Comparison of ENCODE assay signal across 9 mouse cellular contexts in the genomic region with DNA sequence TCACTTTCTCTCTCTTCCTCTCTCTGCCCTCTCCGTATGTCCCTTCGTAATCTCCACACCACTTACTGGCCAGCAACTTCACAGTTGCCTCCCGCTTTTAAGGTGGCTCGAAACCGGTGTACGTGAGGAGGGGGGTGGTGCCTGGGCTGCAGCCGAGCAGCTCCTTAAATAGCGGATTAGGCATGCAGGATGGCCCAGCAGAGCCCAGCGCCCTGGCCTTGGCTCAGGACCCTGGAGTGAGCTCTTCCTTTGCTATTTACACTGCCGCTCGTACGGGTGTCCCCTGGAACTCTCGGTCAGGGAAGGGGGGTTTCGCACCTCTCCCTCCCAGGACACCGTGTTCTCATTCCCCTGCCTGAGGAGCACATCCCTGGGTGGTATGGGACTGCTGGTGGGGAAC. TPM values are rescaled to one million over a fixed set of nuclear protein-coding genes. Genes with fewer than 3 reads are reported as not detected.
DNase-seq lines count a peak whose midpoint lies in the region; ATAC-seq and TF ChIP-seq lines count a peak whose summit lies in the region.
"Had no signal": no experiment of that assay in that cellular context is flagged by ENCODE, and none has a peak within 500 bp of the region (broad histone marks: within the 10 kb centered on the region; RNA-seq: fewer than 3 reads in every experiment).

Gene Car14 (minus strand): TSS at position 124 of the 400 bp plus-strand sequence.

- H3K4me1 ChIP-seq in lung, embryonic 15.5 days, result peaks cover 42% of the 10 kb centered on the region
- H3K4me1 ChIP-seq in forebrain, embryonic 16.5 days (replicated peaks; ENCODE audit: control insufficient read depth, insufficient read depth, low read length), result peaks cover 31% of the 10 kb centered on the region
- peaks cover 66% of the 10 kb centered on the region for H3K4me1 ChIP-seq in hindbrain, embryonic 10.5 days (replicated peaks)
- H3K4me1 ChIP-seq in limb, embryonic 14.5 days (ENCODE audit: control insufficient read depth, insufficient read depth, low read length), result peaks cover 26% of the 10 kb centered on the region

- peak within 1 kb of the TSS; percentile 38 for H3K9ac ChIP-seq in lung, embryonic 15.5 days
- peak within 1 kb of the TSS; percentile 58 for H3K9ac ChIP-seq in forebrain, embryonic 16.5 days (replicated peaks; ENCODE audit: low read depth, low read length)
- H3K9ac ChIP-seq in limb, embryonic 14.5 days (ENCODE audit: low read depth, low read length, severe bottlenecking), result peak within 1 kb of the TSS; percentile 51

- WGBS in lung, embryonic 15.5 days, result under 1% methylated on average over 15 of the region's 15 CpGs
- 2% methylated on average over 15 of the region's 15 CpGs for WGBS in forebrain, embryonic 16.5 days
- WGBS in hindbrain, embryonic 10.5 days, result under 1% methylated on average over 15 of the region's 15 CpGs
- under 1% methylated on average over 15 of the region's 15 CpGs for WGBS in limb, embryonic 14.5 days

- peak within 1 kb of the TSS; percentile 66 for H3K4me2 ChIP-seq in lung, embryonic 15.5 days
- peak within 1 kb of the TSS; percentile 73 for H3K4me2 ChIP-seq in forebrain, embryonic 16.5 days (ENCODE audit: low read length)
- peak within 1 kb of the TSS; percentile 89 for H3K4me2 ChIP-seq in limb, embryonic 14.5 days (replicated peaks; ENCODE audit: low read depth, low read length, severe bottlenecking)

- peak within 1 kb of the TSS; percentile 32 for H3K4me3 ChIP-seq in lung, embryonic 15.5 days
- H3K4me3 ChIP-seq in forebrain, embryonic 16.5 days (replicated peaks; ENCODE audit: low read length), result peak within 1 kb of the TSS; percentile 40
- H3K4me3 ChIP-seq in hindbrain, embryonic 10.5 days, result peak within 1 kb of the TSS; percentile 57
- H3K4me3 ChIP-seq in limb, embryonic 14.5 days (replicated peaks; ENCODE audit: low read length), result peak within 1 kb of the TSS; percentile 39

- no peak for ATAC-seq in lung, embryonic 15.5 days (ENCODE audit: borderline replicate concordance, extremely low read depth, low FRiP score, low TSS enrichment)
- 0 out of 2 replicates have a peak, but pooled peaks have one; percentile 11 for ATAC-seq in forebrain, embryonic 16.5 days
- no peak for ATAC-seq in limb, embryonic 14.5 days (ENCODE audit: low FRiP score, low read depth)

- no peak for DNase-seq in lung, postnatal 4 days
- peak; percentile 69 for DNase-seq in hindbrain, embryonic 10.5 days (ENCODE audit: low spot score)
- no peak for DNase-seq in limb, embryonic 14.5 days (ENCODE audit: low spot score)
- DNase-seq in retina, postnatal 1 day, result peak; percentile 42
- DNase-seq in cerebellum, adult 11 months, result no peak
- DNase-seq in adrenal gland, postnatal 4 days (ENCODE audit: low spot score in 2 of 2), result no peak

- TF ChIP-seq POLR2A in limb, embryonic 14.5 days (IDR thresholded peaks at IDR 0.05; ENCODE audit: borderline replicate concordance, extremely low read depth, insufficient read depth, insufficient read length), result no peak

- H3K9me3 ChIP-seq in lung, embryonic 15.5 days, result no peaks in the 10 kb centered on the region
- H3K9me3 ChIP-seq in forebrain, embryonic 16.5 days (ENCODE audit: control insufficient read depth, low read length), result no peaks in the 10 kb centered on the region
- H3K9me3 ChIP-seq in hindbrain, embryonic 10.5 days, result no peaks in the 10 kb centered on the region
- H3K9me3 ChIP-seq in limb, embryonic 14.5 days (ENCODE audit: control insufficient read depth, low read length), result no peaks in the 10 kb centered on the region

- H3K27ac ChIP-seq in lung, embryonic 15.5 days, result peak within 1 kb of the TSS; percentile 53
- H3K27ac ChIP-seq in forebrain, embryonic 16.5 days (ENCODE audit: low read length), result no peak within 1 kb of the TSS
- H3K27ac ChIP-seq in hindbrain, embryonic 10.5 days, result peak within 1 kb of the TSS; percentile 92
- H3K27ac ChIP-seq in limb, embryonic 14.5 days (replicated peaks; ENCODE audit: low read depth, low read length), result no peak within 1 kb of the TSS

- no peaks in the 10 kb centered on the region for H3K36me3 ChIP-seq in lung, embryonic 15.5 days
- no peaks in the 10 kb centered on the region for H3K36me3 ChIP-seq in forebrain, embryonic 16.5 days (ENCODE audit: control insufficient read depth, insufficient read depth)
- H3K36me3 ChIP-seq in hindbrain, embryonic 10.5 days, result peaks cover 13% of the 10 kb centered on the region; the same call in 1 of the 2 replicates
- no peaks in the 10 kb centered on the region for H3K36me3 ChIP-seq in limb, embryonic 14.5 days (ENCODE audit: control insufficient read depth, insufficient read depth, low read length)

- peaks cover 20% of the 10 kb centered on the region for H3K27me3 ChIP-seq in lung, embryonic 15.5 days
- H3K27me3 ChIP-seq in forebrain, embryonic 16.5 days (replicated peaks; ENCODE audit: control insufficient read depth, insufficient read depth, low read length), result no peaks in the 10 kb centered on the region
- peaks cover 11% of the 10 kb centered on the region; the same call in 1 of the 2 replicates for H3K27me3 ChIP-seq in hindbrain, embryonic 10.5 days (ENCODE audit: insufficient read depth, poor library complexity, severe bottlenecking)
- H3K27me3 ChIP-seq in limb, embryonic 14.5 days (ENCODE audit: control insufficient read depth, insufficient read depth, low read length), result no peaks in the 10 kb centered on the region

RNA-seq across cellular contexts. Expression of gene Car14, which starts in this region (rescaled TPM):
- polyA plus RNA-seq in lung, embryonic 15.5 days (2015; fragmentation: Nextera tagmentation; extraction: Ambion mirVana), result 11.6 and 11.9 TPM in 2 replicates
- polyA plus RNA-seq in forebrain, embryonic 16.5 days (2015; fragmentation: Nextera tagmentation; extraction: Ambion mirVana), result 9.4 and 10.2 TPM in 2 replicates
- polyA plus RNA-seq in hindbrain, embryonic 10.5 days (2016; fragmentation: Nextera tagmentation; extraction: Ambion mirVana), result 50.1 and 69.4 TPM in 2 replicates
- polyA plus RNA-seq in limb, embryonic 14.5 days (2012; rRNA removed), result 11.3 and 14.9 TPM in 2 replicates
- polyA plus RNA-seq in limb, embryonic 14.5 days (2014; fragmentation: Nextera tagmentation; extraction: Ambion mirVana), result 11.5 and 16.4 TPM in 2 replicates
- 1 to 10 TPM; 2.3 to 2.5 TPM for total RNA-seq in adrenal gland, postnatal 4 days (2021)
- total RNA-seq: neutrophil, adult 5-6 weeks had no signal

Comparison
In these comparisons a context has a peak if more than half of its experiments do, and no peak if none do; other contexts are left out.
1. H3K27ac ChIP-seq: peak in lung, embryonic 15.5 days (single experiment) and hindbrain, embryonic 10.5 days (single experiment); none in forebrain, embryonic 16.5 days (single experiment) and limb, embryonic 14.5 days (single experiment).
2. DNase-seq: peak in hindbrain, embryonic 10.5 days (single experiment) and retina, postnatal 1 day (single experiment); none in lung, postnatal 4 days (0 of 2), limb, embryonic 14.5 days (single experiment), cerebellum, adult 11 months (single experiment) and adrenal gland, postnatal 4 days (0 of 2).
3. Peak in every context shown above with its lines, with median percentiles within 50 percentile points of each other: H3K4me2 ChIP-seq, H3K4me3 ChIP-seq and H3K9ac ChIP-seq.